Mouse (Mus musculus) liver, embryonic 15.5 days (tissue): ENCODE measurements around the gene Nubp2. TPM values are rescaled to one million over a fixed set of nuclear protein-coding genes. Genes with fewer than 3 reads are reported as not detected.
A peak's percentile ranks its signal among the peaks of the same experiment; 100 is the strongest.

Experiments used
- ATAC-seq: fragments of 200-750 bp; cut with Nextera tagmentation; 2 replicates; pipeline ENCODE4 v1.8.0; 2017; ENCODE audit warnings: moderate number of reproducible peaks, mild to moderate bottlenecking, moderate library complexity; ENCODE audit not compliant: insufficient read depth
- H3K27ac ChIP-seq: fragments of 300-500 bp; sonication (generic); replicated peaks from 2 replicates; pipeline ENCODE4 v1.5.1; 2015; ENCODE audit warnings: mild to moderate bottlenecking, inconsistent platforms
- H3K27me3 ChIP-seq: fragments of 300-500 bp; sonication (generic); 2 replicates; pipeline ENCODE4 v1.6.1; 2015; ENCODE audit warnings: mild to moderate bottlenecking, inconsistent platforms
- H3K36me3 ChIP-seq: fragments of 300-500 bp; sonication (generic); replicated peaks from 2 replicates; pipeline ENCODE4 v1.6.1; 2015; ENCODE audit warnings: moderate library complexity, mild to moderate bottlenecking, inconsistent platforms
- H3K4me1 ChIP-seq: fragments of 300-500 bp; sonication (generic); replicated peaks from 2 replicates; pipeline ENCODE4 v1.6.1; 2015; ENCODE audit warnings: inconsistent platforms
- H3K4me2 ChIP-seq: fragments of 300-500 bp; sonication (generic); 2 replicates; pipeline ENCODE4 v1.6.1; 2015; ENCODE audit warnings: moderate library complexity, mild to moderate bottlenecking, inconsistent platforms
- H3K4me3 ChIP-seq: fragments of 300-500 bp; sonication (generic); replicated peaks from 2 replicates; pipeline ENCODE4 v1.5.1; 2015; ENCODE audit warnings: mild to moderate bottlenecking, inconsistent platforms
- H3K9ac ChIP-seq: fragments of 300-500 bp; sonication (generic); 2 replicates; pipeline ENCODE4 v1.6.1; 2015; ENCODE audit warnings: moderate library complexity, mild to moderate bottlenecking, inconsistent platforms
- H3K9me3 ChIP-seq: fragments of 300-500 bp; sonication (generic); replicated peaks from 2 replicates; pipeline ENCODE4 v1.6.1; 2016; ENCODE audit warnings: inconsistent platforms
- WGBS: fragments of 180-500 bp; shearing (Covaris S2); methylation state at CpG from one replicate; pipeline ENCODE4 v1.1.7; 2015; ENCODE audit warnings: mixed read lengths; ENCODE audit not compliant: insufficient replicate concordance; 5-methylcytosine and 5-hydroxymethylcytosine counted together
- polyA plus RNA-seq: library from polyadenylated mRNA; unstranded; fragments of >200 nt; fragmentation: Nextera tagmentation; extraction: Ambion mirVana; gene quantifications from 2 replicates; pipeline ENCODE4 v1.2.1, GENCODE M21; 2015

The Nubp2 gene
- polyA plus RNA-seq, 1 experiment from 2014 or later, result 68.1 TPM

- H3K36me3 ChIP-seq, result peaks cover 100% of the 10 kb centered on the region
These were observed 16.0 kb upstream of the Nubp2 start for GRCm38 (mm10) chr17:24902124-24902523.

GRCm38 (mm10) chr17:24900014-24900413 lies 13.9 kb upstream of the Nubp2 start:
- no peaks in the 10 kb centered on the region for H3K9me3 ChIP-seq
- peaks cover 77% of the 10 kb centered on the region for H3K4me1 ChIP-seq
- no peak overlapping the region for H3K9ac ChIP-seq
- WGBS, result 89% methylated on average over 6 of the region's 6 CpGs
- H3K4me3 ChIP-seq, result no peak overlapping the region
- no peaks in the 10 kb centered on the region for H3K27me3 ChIP-seq
- peaks cover 86% of the 10 kb centered on the region for H3K36me3 ChIP-seq
- ATAC-seq, result no peak
- H3K4me2 ChIP-seq, result no peak overlapping the region
- no peak overlapping the region for H3K27ac ChIP-seq

More at GRCm38 (mm10) chr17:24902124-24902523, 16.0 kb upstream of the Nubp2 start:
- Histone ChIP-seq H3K27me3 (no peaks in the 10 kb centered on the region), H3K9me3 (no peaks in the 10 kb centered on the region), H3K4me3 (peak overlapping the region; percentile 21; the same call in 1 of the 2 replicates), H3K27ac (peak overlapping the region; percentile 98), H3K4me1 (peaks cover 61% of the 10 kb centered on the region), H3K9ac (peak overlapping the region; percentile 40), H3K4me2 (peak overlapping the region; percentile 69)
- ATAC-seq, result no peak
- 82% methylated on average over 5 of the region's 5 CpGs for WGBS

DNA sequence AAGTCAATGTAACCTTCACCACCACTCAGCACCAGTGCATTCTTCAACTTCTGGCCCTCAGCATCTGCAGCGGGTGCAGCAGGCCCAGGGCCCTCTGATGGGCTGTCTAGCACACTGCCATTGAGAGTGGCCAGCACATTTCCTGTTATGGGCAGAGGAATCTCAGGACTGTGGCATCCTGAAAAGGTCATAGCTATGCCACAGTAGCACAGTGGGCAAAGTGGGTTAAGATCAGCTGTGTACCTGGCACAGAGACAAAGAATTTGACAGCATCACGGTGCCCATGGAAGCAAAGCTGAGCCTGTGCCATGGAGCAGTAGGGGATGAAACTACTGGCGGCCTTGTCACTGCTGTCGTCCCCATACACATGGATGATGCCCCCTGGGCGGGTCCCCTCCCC lies 13.0 kb upstream of the Nubp2 start:
- H3K4me2 ChIP-seq, result no peak overlapping the region
- peaks cover 77% of the 10 kb centered on the region for H3K36me3 ChIP-seq

GRCm38 (mm10) chr17:24898041-24898854 lies 12.1 kb upstream of the Nubp2 start:
- peak overlapping the region; percentile 87 for H3K4me2 ChIP-seq
- 75% methylated on average over 4 of the region's 4 CpGs for WGBS
- H3K4me3 ChIP-seq, result peak overlapping the region; percentile 95
- H3K9ac ChIP-seq, result 0 out of 2 replicates have a peak overlapping the region, but pooled peaks have one; percentile 9
- peaks cover 75% of the 10 kb centered on the region for H3K36me3 ChIP-seq
- ATAC-seq, result no peak
- H3K27ac ChIP-seq, result peak overlapping the region; percentile 89
- H3K27me3 ChIP-seq, result no peaks in the 10 kb centered on the region
- no peaks in the 10 kb centered on the region for H3K9me3 ChIP-seq
- H3K4me1 ChIP-seq, result peaks cover 76% of the 10 kb centered on the region

More for the DNA sequence above, 13.0 kb upstream of the Nubp2 start:
- H3K4me3 ChIP-seq, result no peak overlapping the region
- H3K9me3 ChIP-seq, result no peaks in the 10 kb centered on the region
- H3K27me3 ChIP-seq, result no peaks in the 10 kb centered on the region
- 80% methylated on average over 5 of the region's 5 CpGs for WGBS
- peaks cover 76% of the 10 kb centered on the region for H3K4me1 ChIP-seq
- peak overlapping the region; percentile 38; the same call in 1 of the 2 replicates for H3K27ac ChIP-seq
- no peak for ATAC-seq
- no peak overlapping the region for H3K9ac ChIP-seq

GRCm38 (mm10) chr17:24897600-24897999 lies 11.5 kb upstream of the Nubp2 start:
- 80% methylated on average over 4 of the region's 4 CpGs for WGBS
- no peaks in the 10 kb centered on the region for H3K9me3 ChIP-seq
- H3K36me3 ChIP-seq, result peaks cover 75% of the 10 kb centered on the region
- H3K27me3 ChIP-seq, result no peaks in the 10 kb centered on the region
- ATAC-seq, result no peak
- peak overlapping the region; percentile 95 for H3K4me3 ChIP-seq
- H3K4me1 ChIP-seq, result peaks cover 75% of the 10 kb centered on the region
- H3K27ac ChIP-seq, result peak overlapping the region; percentile 89
- peak overlapping the region; percentile 92; the same call in 1 of the 2 replicates for H3K9ac ChIP-seq
- H3K4me2 ChIP-seq, result peak overlapping the region; percentile 87

DNA sequence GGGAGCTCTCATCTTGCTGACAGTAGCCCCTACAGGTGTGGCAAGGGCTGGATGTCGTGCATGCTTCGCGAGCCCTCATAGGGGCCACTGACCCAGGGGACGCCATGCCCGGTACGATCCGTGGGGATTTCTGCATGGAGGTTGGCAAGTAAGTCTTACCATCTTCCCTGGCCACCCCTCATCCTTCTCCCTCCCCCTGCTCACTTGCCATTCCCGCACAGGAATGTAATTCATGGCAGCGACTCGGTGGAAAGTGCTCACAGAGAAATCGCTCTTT lies 10.8 kb upstream of the Nubp2 start:
- Histone ChIP-seq H3K27me3 (no peaks in the 10 kb centered on the region), H3K36me3 (peaks cover 75% of the 10 kb centered on the region), H3K4me3 (peak overlapping the region; percentile 95), H3K9me3 (no peaks in the 10 kb centered on the region), H3K4me2 (peak overlapping the region; percentile 87), H3K27ac (peak overlapping the region; percentile 89), H3K9ac (peak overlapping the region; percentile 92), H3K4me1 (peaks cover 68% of the 10 kb centered on the region)
- no peak for ATAC-seq
- 47% methylated on average over 11 of the region's 11 CpGs for WGBS

DNA sequence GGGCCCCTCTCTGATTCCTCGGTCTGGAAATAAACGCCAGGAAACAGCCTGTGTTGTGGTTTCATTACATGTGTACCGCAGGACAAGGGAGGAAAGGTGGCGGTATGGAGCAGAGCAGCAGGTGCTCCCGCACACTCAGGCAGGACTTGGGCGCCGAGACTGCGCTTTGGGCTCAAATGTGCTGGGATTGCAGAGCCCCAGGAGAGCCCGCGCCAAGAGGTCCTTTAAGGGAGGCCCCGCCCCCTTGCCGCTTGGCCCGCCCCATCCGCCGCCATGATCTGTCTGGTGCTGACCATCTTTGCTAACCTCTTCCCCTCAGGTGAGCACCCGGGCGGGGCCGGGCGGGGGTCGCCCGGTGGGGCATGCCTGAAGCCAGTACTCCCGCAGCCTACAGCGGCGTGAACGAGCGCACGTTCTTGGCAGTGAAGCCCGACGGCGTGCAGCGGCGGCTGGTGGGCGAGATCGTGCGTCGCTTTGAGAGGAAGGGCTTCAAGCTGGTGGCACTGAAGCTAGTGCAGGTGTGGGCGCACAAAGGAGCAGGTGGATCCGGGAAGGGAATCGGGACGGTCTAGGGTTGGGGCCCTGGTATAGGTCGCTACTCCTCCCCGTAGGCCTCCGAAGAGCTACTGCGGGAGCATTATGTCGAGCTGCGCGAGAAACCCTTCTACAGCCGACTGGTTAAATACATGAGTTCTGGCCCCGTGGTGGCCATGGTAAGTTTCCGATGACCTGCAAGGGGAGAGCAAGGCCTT lies 10.3 kb upstream of the Nubp2 start, which contains the start of gene Nme3:
TSS of gene Nme3 (plus strand) at position 260 of the 752 bp plus-strand sequence.
- H3K36me3 ChIP-seq, result peaks cover 75% of the 10 kb centered on the region
- H3K4me3 ChIP-seq, result peak within 1 kb of the TSS; percentile 95
- H3K9ac ChIP-seq, result peak within 1 kb of the TSS; percentile 92
- H3K27ac ChIP-seq, result peak within 1 kb of the TSS; percentile 89
- H3K9me3 ChIP-seq, result no peaks in the 10 kb centered on the region
- no peaks in the 10 kb centered on the region for H3K27me3 ChIP-seq
- H3K4me2 ChIP-seq, result peak within 1 kb of the TSS; percentile 87
- H3K4me1 ChIP-seq, result peaks cover 63% of the 10 kb centered on the region
- WGBS, result 1% methylated on average over 50 of the region's 50 CpGs
- ATAC-seq, result peak; percentile 73

DNA sequence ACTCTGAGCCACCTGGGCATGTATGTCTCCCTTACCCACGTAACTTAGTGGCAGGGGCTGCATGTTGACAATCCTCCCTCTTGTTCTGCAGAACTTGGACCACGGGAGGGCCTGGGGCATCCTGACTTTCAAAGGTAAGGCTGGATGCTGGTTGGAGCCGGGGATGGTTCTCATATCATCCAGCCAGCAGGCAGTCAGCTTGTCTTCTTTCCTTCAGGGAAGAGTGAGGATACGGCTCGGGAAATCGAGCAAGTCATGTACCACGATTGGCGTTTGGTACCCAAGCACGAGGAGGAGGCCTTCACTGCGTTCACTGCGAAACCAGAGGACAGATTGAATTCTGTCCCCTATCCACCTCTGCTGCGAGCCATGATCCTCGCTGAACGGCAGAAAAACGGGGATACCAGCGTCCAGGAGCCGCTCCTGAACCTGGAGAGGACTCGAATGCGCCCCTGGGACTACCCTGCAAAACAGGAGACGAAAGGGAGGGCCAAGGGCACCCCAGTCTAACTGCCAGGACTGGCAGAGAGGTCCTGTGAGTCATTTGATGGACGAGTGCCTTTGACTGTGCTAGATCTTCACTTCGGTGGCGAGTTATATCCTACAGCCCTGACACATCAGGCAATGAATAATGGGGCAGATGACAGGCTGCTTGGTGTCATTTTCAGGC lies 9.6 kb upstream of the Nubp2 start:
- no peaks in the 10 kb centered on the region for H3K9me3 ChIP-seq
- peak overlapping the region; percentile 92 for H3K9ac ChIP-seq
- peak overlapping the region; percentile 89 for H3K27ac ChIP-seq
- H3K4me3 ChIP-seq, result peak overlapping the region; percentile 95
- peaks cover 63% of the 10 kb centered on the region for H3K4me1 ChIP-seq
- WGBS, result 5% methylated on average over 23 of the region's 23 CpGs
- no peaks in the 10 kb centered on the region for H3K27me3 ChIP-seq
- peaks cover 75% of the 10 kb centered on the region for H3K36me3 ChIP-seq
- H3K4me2 ChIP-seq, result peak overlapping the region; percentile 87
- no peak for ATAC-seq

DNA sequence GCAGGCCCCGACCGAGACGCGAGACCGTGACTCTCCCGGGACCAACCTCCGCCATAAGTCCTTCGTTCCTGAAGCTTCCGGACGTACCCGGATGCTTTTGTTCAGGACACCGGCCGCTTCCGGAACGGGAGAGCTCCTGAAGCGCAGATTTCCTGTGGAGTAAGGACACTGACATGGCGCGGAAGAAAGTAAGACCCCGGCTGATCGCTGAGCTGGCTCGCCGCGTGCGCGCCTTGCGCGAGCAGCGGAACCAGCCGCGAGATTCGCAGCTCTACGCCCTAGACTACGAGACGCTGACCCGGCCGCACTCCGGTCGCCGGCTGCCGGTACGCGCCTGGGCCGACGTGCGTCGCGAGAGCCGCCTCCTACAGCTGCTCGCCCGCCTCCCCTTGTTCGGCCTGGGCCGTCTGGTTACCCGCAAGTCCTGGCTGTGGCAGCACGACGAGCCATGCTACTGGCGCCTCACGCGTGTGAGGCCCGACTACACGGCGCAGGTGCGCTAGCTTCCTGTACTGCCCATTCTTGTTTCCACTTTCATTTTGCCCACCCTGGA lies 8.9 kb upstream of the Nubp2 start, which contains the start of the genes Eme2 and Mrps34:
TSS of gene Eme2 (minus strand) at position 93 of the 553 bp plus-strand sequence.
TSS of gene Mrps34 (plus strand) at position 122 of the 553 bp plus-strand sequence.
- H3K9me3 ChIP-seq, result no peaks in the 10 kb centered on the region
- WGBS, result under 1% methylated on average over 62 of the region's 62 CpGs
- peak; percentile 44 for ATAC-seq
- peak within 1 kb of the TSS; percentile 89 for H3K27ac ChIP-seq
- H3K36me3 ChIP-seq, result peaks cover 75% of the 10 kb centered on the region
- no peaks in the 10 kb centered on the region for H3K27me3 ChIP-seq
- peak within 1 kb of the TSS; percentile 87 for H3K4me2 ChIP-seq
- peak within 1 kb of the TSS; percentile 95 for H3K4me3 ChIP-seq
- peak within 1 kb of the TSS; percentile 92 for H3K9ac ChIP-seq
- H3K4me1 ChIP-seq, result peaks cover 61% of the 10 kb centered on the region

GRCm38 (mm10) chr17:24894061-24894994 lies 8.2 kb upstream of the Nubp2 start:
- H3K27me3 ChIP-seq, result no peaks in the 10 kb centered on the region
- peak overlapping the region; percentile 92 for H3K9ac ChIP-seq
- 8% methylated on average over 31 of the region's 31 CpGs for WGBS
- H3K27ac ChIP-seq, result peak overlapping the region; percentile 89
- H3K4me2 ChIP-seq, result peak overlapping the region; percentile 87
- peaks cover 75% of the 10 kb centered on the region for H3K36me3 ChIP-seq
- peaks cover 69% of the 10 kb centered on the region for H3K4me1 ChIP-seq
- peak; percentile 4 for ATAC-seq
- H3K4me3 ChIP-seq, result peak overlapping the region; percentile 95
- H3K9me3 ChIP-seq, result no peaks in the 10 kb centered on the region
